19 mouse cellular contexts compared by ENCODE assay signal in the genomic region with DNA sequence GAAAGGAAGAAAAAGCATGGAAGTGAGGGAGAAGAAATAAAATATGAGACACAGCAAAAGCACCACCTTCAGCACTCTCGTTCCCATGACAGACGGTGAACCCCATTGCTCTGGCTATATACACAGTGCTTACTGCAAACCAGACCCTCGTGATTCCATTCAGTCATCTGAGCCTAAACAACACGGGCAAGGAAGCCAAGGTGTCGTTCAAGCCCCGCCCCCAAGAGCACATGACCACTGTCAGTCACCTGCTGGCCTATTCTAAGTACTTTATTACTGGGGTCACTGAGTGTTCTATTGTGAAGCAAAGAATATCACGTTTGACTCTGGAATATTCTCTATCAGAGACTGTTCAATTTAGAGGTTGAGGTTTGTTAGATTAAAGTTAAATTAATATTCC.
DNase-seq lines count a peak whose midpoint lies in the region; ATAC-seq lines count a peak whose summit lies in the region.
"Had no signal": no experiment of that assay in that cellular context is flagged by ENCODE, and none has a peak within 500 bp of the region (broad histone marks: within the 10 kb centered on the region; RNA-seq: fewer than 3 reads in every experiment).

No protein-coding gene starts in this region.

- H3K9me3 ChIP-seq in kidney, embryonic 14.5 days (ENCODE audit: control insufficient read depth, low read length), result no peaks in the 10 kb centered on the region
- no peaks in the 10 kb centered on the region for H3K9me3 ChIP-seq in intestine, embryonic 16.5 days (ENCODE audit: control insufficient read depth, low read length)
- H3K9me3 ChIP-seq: embryonic facial prominence, embryonic 10.5 days; G1E; heart, embryonic 12.5 days; hindbrain, embryonic 10.5 days had no signal

- DNase-seq in kidney, adult 8-10 months, result peak; percentile 51 to 62
- DNase-seq in kidney, adult 18-20 months, result no peak
- peak; percentile 67 to 80 for DNase-seq in kidney, postnatal 25 days
- peak; percentile 36 for DNase-seq in yolk sac, embryonic 10.5 days (ENCODE audit: low spot score)
- DNase-seq in layer of hippocampus, adult 11-12 months (ENCODE audit: low spot score), result no peak
- DNase-seq in adrenal gland, adult (ENCODE audit: inconsistent age in 2 of 2, low spot score in 1 of 2), result no peak
- DNase-seq: adrenal gland, postnatal 14 days; cerebellum, adult 18-20 months; cerebellum, adult 9-11 months; cerebellum, postnatal 36 days; gastrocnemius, postnatal 10 days had no signal

- 44% methylated on average over 7 of the region's 7 CpGs for WGBS in kidney, embryonic 14.5 days
- WGBS in intestine, embryonic 16.5 days, result 42% methylated on average over 7 of the region's 7 CpGs

- H3K36me3 ChIP-seq in kidney, embryonic 14.5 days (ENCODE audit: control insufficient read depth, insufficient read depth, low read length), result no peaks in the 10 kb centered on the region
- H3K36me3 ChIP-seq in intestine, embryonic 16.5 days (ENCODE audit: control insufficient read depth, insufficient read depth, low read length), result no peaks in the 10 kb centered on the region
- H3K36me3 ChIP-seq: embryonic facial prominence, embryonic 10.5 days; G1E; heart, embryonic 12.5 days; hindbrain, embryonic 10.5 days had no signal

- H3K27me3 ChIP-seq in kidney, embryonic 14.5 days (ENCODE audit: control insufficient read depth, insufficient read depth, low read length), result no peaks in the 10 kb centered on the region
- H3K27me3 ChIP-seq in intestine, embryonic 16.5 days (replicated peaks; ENCODE audit: control insufficient read depth, insufficient read depth, low read length), result no peaks in the 10 kb centered on the region
- H3K27me3 ChIP-seq: heart, embryonic 12.5 days had no signal

- H3K9ac ChIP-seq in kidney, embryonic 14.5 days (ENCODE audit: low read depth, low read length), result no peak overlapping the region
- no peak overlapping the region for H3K9ac ChIP-seq in intestine, embryonic 16.5 days (ENCODE audit: low read depth, low read length)
- H3K9ac ChIP-seq: heart, embryonic 12.5 days; hindbrain, embryonic 14.5 days had no signal

- no peak overlapping the region for H3K27ac ChIP-seq in kidney, embryonic 14.5 days (ENCODE audit: low read depth, low read length)
- H3K27ac ChIP-seq in intestine, embryonic 16.5 days (ENCODE audit: low read length), result no peak overlapping the region
- H3K27ac ChIP-seq: embryonic facial prominence, embryonic 10.5 days; hindbrain, embryonic 10.5 days; hindbrain, embryonic 14.5 days had no signal

- ATAC-seq in kidney, embryonic 14.5 days (ENCODE audit: low FRiP score, low TSS enrichment), result no peak
- ATAC-seq in intestine, embryonic 16.5 days, result peak; percentile 55
- ATAC-seq: forebrain, embryonic 14.5 days had no signal

- H3K4me3 ChIP-seq in kidney, embryonic 14.5 days (ENCODE audit: low read length), result no peak overlapping the region
- no peak overlapping the region for H3K4me3 ChIP-seq in intestine, embryonic 16.5 days (ENCODE audit: low read length)
- H3K4me3 ChIP-seq: embryonic facial prominence, embryonic 10.5 days; heart, embryonic 12.5 days; hindbrain, embryonic 10.5 days had no signal

- H3K4me1 ChIP-seq in kidney, embryonic 14.5 days (ENCODE audit: control insufficient read depth, insufficient read depth, low read length), result peaks cover 10% of the 10 kb centered on the region
- 0 out of 2 replicates have a peak, but pooled peaks cover 4% of the 10 kb centered on the region for H3K4me1 ChIP-seq in intestine, embryonic 16.5 days (ENCODE audit: control insufficient read depth, insufficient read depth, low read length)

- H3K4me2 ChIP-seq in kidney, embryonic 14.5 days (replicated peaks; ENCODE audit: low read depth, low read length), result no peak overlapping the region
- H3K4me2 ChIP-seq in intestine, embryonic 16.5 days (ENCODE audit: low read depth, low read length), result no peak overlapping the region
- H3K4me2 ChIP-seq: heart, embryonic 12.5 days; hindbrain, embryonic 14.5 days had no signal

Comparison
In these comparisons a context has a peak if more than half of its experiments do, and no peak if none do; other contexts are left out.
1. DNase-seq: peak in kidney, adult 8-10 months (2 of 2), kidney, postnatal 25 days (2 of 2) and yolk sac, embryonic 10.5 days (single experiment); none in kidney, adult 18-20 months (single experiment), layer of hippocampus, adult 11-12 months (single experiment) and adrenal gland, adult (0 of 2).